Mouse (Mus musculus) myocyte (in vitro differentiated cells): ENCODE measurements around the gene Syt11.

Source experiments
- MAX ChIP-seq: IDR thresholded peaks from one replicate; pipeline ENCODE4 v1.6.1; 2011; ENCODE audit warnings: low read depth, mild to moderate bottlenecking, control low read depth
- MYOD1 ChIP-seq, 3 experiments: IDR thresholded peaks; one replicate each; pipeline ENCODE4 v1.6.1; 2011; ENCODE audit warnings: control low read depth in 2 of 3, low read depth in 2 of 3, mild to moderate bottlenecking in 2 of 3, moderate library complexity in 1 of 3; ENCODE audit not compliant: insufficient read length in 2 of 3, control insufficient read depth in 1 of 3
- POLR2A ChIP-seq: IDR thresholded peaks from one replicate; pipeline ENCODE4 v1.6.1; 2011; ENCODE audit warnings: low read depth, mild to moderate bottlenecking, control low read depth, moderate library complexity; ENCODE audit not compliant: insufficient read length
- POLR2AphosphoS2 ChIP-seq: IDR thresholded peaks from one replicate; pipeline ENCODE4 v1.6.1; 2011; ENCODE audit warnings: low read depth, control low read depth; ENCODE audit not compliant: insufficient read length
- TCF12 ChIP-seq: IDR thresholded peaks from one replicate; pipeline ENCODE4 v1.6.1; 2011; ENCODE audit warnings: mild to moderate bottlenecking, control low read depth; ENCODE audit not compliant: poor library complexity, insufficient read depth, severe bottlenecking
- USF1 ChIP-seq: IDR thresholded peaks from one replicate; pipeline ENCODE4 v1.6.1; 2011; ENCODE audit warnings: low read depth, mild to moderate bottlenecking, control low read depth, moderate library complexity

- TF ChIP-seq POLR2A: no peak
- no peak for TF ChIP-seq USF1
- TF ChIP-seq MYOD1 (IDR thresholded peaks at IDR 0.05; ENCODE audit: control insufficient read depth in 1 of 3, insufficient read length in 2 of 3, low read depth in 2 of 3): no peak
- TF ChIP-seq MAX: no peak
- TF ChIP-seq POLR2AphosphoS2: no peak
- no peak for TF ChIP-seq TCF12
Measured at GRCm38 (mm10) chr3:88746871-88747231, 28.1 kb downstream of the Syt11 start.
